23 mouse cellular contexts compared by ENCODE assay signal in genomic region chr10:20209609-20210341, GRCm38 (mm10).
DNase-seq lines count a peak whose midpoint lies in the region; ATAC-seq lines count a peak whose summit lies in the region.
"Had no signal": no experiment of that assay in that cellular context is flagged by ENCODE, and none has a peak within 500 bp of the region (broad histone marks: within the 10 kb centered on the region; RNA-seq: fewer than 3 reads in every experiment).

No protein-coding gene starts in this region.

- no peak overlapping the region for H3K9ac ChIP-seq in kidney, embryonic 14.5 days (ENCODE audit: low read depth, low read length)
- H3K9ac ChIP-seq in intestine, embryonic 14.5 days (ENCODE audit: low read length), result no peak overlapping the region
- H3K9ac ChIP-seq: embryonic facial prominence, embryonic 13.5 days; forebrain, embryonic 13.5 days; forebrain, postnatal 0 days; heart, embryonic 13.5 days; hindbrain, embryonic 13.5 days had no signal

- no peaks in the 10 kb centered on the region for H3K27me3 ChIP-seq in kidney, embryonic 14.5 days (ENCODE audit: control insufficient read depth, insufficient read depth, low read length)
- no peaks in the 10 kb centered on the region for H3K27me3 ChIP-seq in intestine, embryonic 14.5 days (replicated peaks; ENCODE audit: control insufficient read depth, insufficient read depth, low read length)
- no peaks in the 10 kb centered on the region for H3K27me3 ChIP-seq in embryonic facial prominence, embryonic 10.5 days (replicated peaks; ENCODE audit: low read depth, poor library complexity, severe bottlenecking)
- H3K27me3 ChIP-seq: embryonic facial prominence, embryonic 13.5 days; forebrain, embryonic 13.5 days; heart, embryonic 13.5 days had no signal

- no peak overlapping the region for H3K4me3 ChIP-seq in kidney, embryonic 14.5 days (ENCODE audit: low read length)
- no peak overlapping the region for H3K4me3 ChIP-seq in intestine, embryonic 14.5 days (ENCODE audit: low read depth, low read length)
- no peak overlapping the region for H3K4me3 ChIP-seq in embryonic facial prominence, embryonic 10.5 days
- H3K4me3 ChIP-seq: embryonic facial prominence, embryonic 13.5 days; forebrain, embryonic 13.5 days; heart, embryonic 13.5 days; hindbrain, embryonic 13.5 days had no signal

- H3K4me2 ChIP-seq in kidney, embryonic 14.5 days (replicated peaks; ENCODE audit: low read depth, low read length), result no peak overlapping the region
- no peak overlapping the region for H3K4me2 ChIP-seq in intestine, embryonic 14.5 days (ENCODE audit: low read length)
- H3K4me2 ChIP-seq: embryonic facial prominence, embryonic 13.5 days; forebrain, embryonic 13.5 days; heart, embryonic 13.5 days; hindbrain, embryonic 13.5 days had no signal

- 82% methylated on average over 5 of the region's 5 CpGs for WGBS in kidney, embryonic 14.5 days
- WGBS in intestine, embryonic 14.5 days, result 85% methylated on average over 5 of the region's 5 CpGs
- 37% methylated on average over 5 of the region's 5 CpGs for WGBS in large intestine, adult 2 months
- WGBS in embryonic facial prominence, embryonic 10.5 days, result 89% methylated on average over 5 of the region's 5 CpGs

- DNase-seq in kidney, postnatal 14 days, result no peak
- DNase-seq in A20 (ENCODE audit: low read depth, low spot score), result peak; percentile 80
- DNase-seq in intestine, embryonic 14.5 days (ENCODE audit: low spot score), result no peak
- DNase-seq in large intestine, adult 2 months (ENCODE audit: low read depth, low spot score), result peak; percentile 79
- DNase-seq in thymus, postnatal 0 days (ENCODE audit: low spot score), result no peak
- DNase-seq in embryonic facial prominence, embryonic 10.5 days (ENCODE audit: low spot score), result no peak
- DNase-seq: adrenal gland, adult 8-10 months; adrenal gland, postnatal 36 days; B cell, adult 2 months; cerebellum, adult 11 months; cerebellum, adult 8-10 months; cerebellum, postnatal 25 days; forebrain, postnatal 0 days; gastrocnemius, postnatal 14 days; heart, postnatal 4 days had no signal

- no peak for ATAC-seq in kidney, embryonic 14.5 days (ENCODE audit: low FRiP score, low TSS enrichment)
- 0 out of 2 replicates have a peak, but pooled peaks have one; percentile 23 for ATAC-seq in intestine, embryonic 14.5 days (replicated peaks; ENCODE audit: low FRiP score, low TSS enrichment, low read depth)
- ATAC-seq: CD4-positive, CD25-positive, alpha-beta regulatory T cell, adult 4 months; forebrain, embryonic 13.5 days; forebrain, postnatal 0 days; hindbrain, postnatal 0 days had no signal

- no peaks in the 10 kb centered on the region for H3K36me3 ChIP-seq in kidney, embryonic 14.5 days (ENCODE audit: control insufficient read depth, insufficient read depth, low read length)
- H3K36me3 ChIP-seq in intestine, embryonic 14.5 days (ENCODE audit: control insufficient read depth, insufficient read depth, low read length), result no peaks in the 10 kb centered on the region
- H3K36me3 ChIP-seq in embryonic facial prominence, embryonic 10.5 days (replicated peaks), result no peaks in the 10 kb centered on the region
- H3K36me3 ChIP-seq: embryonic facial prominence, embryonic 13.5 days; G1E; heart, embryonic 13.5 days; hindbrain, embryonic 13.5 days had no signal

- H3K27ac ChIP-seq in kidney, embryonic 14.5 days (ENCODE audit: low read depth, low read length), result peak overlapping the region; percentile 37
- H3K27ac ChIP-seq in intestine, embryonic 14.5 days (ENCODE audit: low read depth), result no peak overlapping the region
- H3K27ac ChIP-seq in embryonic facial prominence, embryonic 10.5 days (replicated peaks), result no peak overlapping the region
- H3K27ac ChIP-seq: embryonic facial prominence, embryonic 13.5 days; forebrain, embryonic 13.5 days; heart, embryonic 13.5 days; hindbrain, embryonic 13.5 days; hindbrain, postnatal 0 days had no signal

- H3K9me3 ChIP-seq in kidney, embryonic 14.5 days (ENCODE audit: control insufficient read depth, low read length), result no peaks in the 10 kb centered on the region
- H3K9me3 ChIP-seq in intestine, embryonic 14.5 days (ENCODE audit: control insufficient read depth, low read length), result no peaks in the 10 kb centered on the region
- no peaks in the 10 kb centered on the region for H3K9me3 ChIP-seq in embryonic facial prominence, embryonic 10.5 days
- H3K9me3 ChIP-seq: embryonic facial prominence, embryonic 13.5 days; forebrain, embryonic 13.5 days; G1E; heart, embryonic 13.5 days; hindbrain, embryonic 13.5 days had no signal

- peaks cover 6% of the 10 kb centered on the region; the same call in 1 of the 2 replicates for H3K4me1 ChIP-seq in kidney, embryonic 14.5 days (ENCODE audit: control insufficient read depth, insufficient read depth, low read length)
- no peaks in the 10 kb centered on the region; the same call in 1 of the 2 replicates for H3K4me1 ChIP-seq in intestine, embryonic 14.5 days (replicated peaks; ENCODE audit: control insufficient read depth, insufficient read depth, low read length)
- peaks cover 8% of the 10 kb centered on the region for H3K4me1 ChIP-seq in embryonic facial prominence, embryonic 10.5 days

Comparison
In these comparisons a context has a peak if more than half of its experiments do, and no peak if none do; other contexts are left out.
1. DNase-seq: peak in A20 (single experiment) and large intestine, adult 2 months (single experiment); none in kidney, postnatal 14 days (single experiment), intestine, embryonic 14.5 days (single experiment), thymus, postnatal 0 days (single experiment) and embryonic facial prominence, embryonic 10.5 days (single experiment).